Mouse (Mus musculus) stomach, embryonic 16.5 days (tissue): ENCODE measurements around the gene Urad. TPM values are rescaled to one million over a fixed set of nuclear protein-coding genes. Genes with fewer than 3 reads are reported as not detected.
A peak's percentile ranks its signal among the peaks of the same experiment; 100 is the strongest.

Experiments used
- ATAC-seq: fragments of 200-750 bp; cut with Nextera tagmentation; 2 replicates; pipeline ENCODE4 v1.8.0; 2017; ENCODE audit warnings: moderate number of reproducible peaks, moderate TSS enrichment; ENCODE audit not compliant: insufficient read depth, low FRiP score
- H3K27ac ChIP-seq: fragments of 300-500 bp; sonication (generic); 2 replicates; pipeline ENCODE4 v1.5.1; 2014; ENCODE audit warnings: low read length
- H3K27me3 ChIP-seq: fragments of 300-500 bp; sonication (generic); 2 replicates; pipeline ENCODE4 v1.6.1; 2014; ENCODE audit warnings: low read length, control low read depth, mixed read lengths; ENCODE audit not compliant: control insufficient read depth, insufficient read depth
- H3K36me3 ChIP-seq: fragments of 300-500 bp; sonication (generic); 2 replicates; pipeline ENCODE4 v1.6.1; 2014; ENCODE audit warnings: low read length; ENCODE audit not compliant: control insufficient read depth, insufficient read depth
- H3K4me1 ChIP-seq: fragments of 300-500 bp; sonication (generic); 2 replicates; pipeline ENCODE4 v1.6.1; 2014; ENCODE audit warnings: low read length, control low read depth, mixed read lengths; ENCODE audit not compliant: control insufficient read depth, insufficient read depth
- H3K4me2 ChIP-seq: fragments of 300-500 bp; sonication (generic); 2 replicates; pipeline ENCODE4 v1.6.1; 2014; ENCODE audit warnings: low read depth, low read length, mixed read lengths
- H3K4me3 ChIP-seq: fragments of 300-500 bp; sonication (generic); replicated peaks from 2 replicates; pipeline ENCODE4 v1.5.1; 2014; ENCODE audit warnings: mild to moderate bottlenecking, low read length
- H3K9ac ChIP-seq: fragments of 300-500 bp; sonication (generic); 2 replicates; pipeline ENCODE4 v1.6.1; 2014; ENCODE audit warnings: low read length
- H3K9me3 ChIP-seq: fragments of 300-500 bp; sonication (generic); replicated peaks from 2 replicates; pipeline ENCODE4 v1.6.1; 2016; ENCODE audit warnings: low read length, control low read depth; ENCODE audit not compliant: control insufficient read depth
- WGBS: fragments of 180-500 bp; shearing (Covaris S2); extraction: QIAGEN DNeasy Blood & Tissue Kit; methylation state at CpG from one replicate; pipeline ENCODE4 v1.1.7; 2014; 5-methylcytosine and 5-hydroxymethylcytosine counted together
- polyA plus RNA-seq: library from polyadenylated mRNA; unstranded; fragments of >200 nt; fragmentation: Nextera tagmentation; extraction: Ambion mirVana; gene quantifications from 2 replicates; pipeline ENCODE4 v1.2.1, GENCODE M21; 2015

The Urad gene
- polyA plus RNA-seq, 1 experiment from 2014 or later: not detected

GRCm38 (mm10) chr5:147305856-147306637, 16.2 kb downstream of the Urad start:
- Histone ChIP-seq H3K4me2 (peak overlapping the region; percentile 29; the same call in 1 of the 2 replicates), H3K9ac (peak overlapping the region; percentile 23; the same call in 1 of the 2 replicates), H3K4me3 (peak overlapping the region; percentile 33), H3K27me3 (peaks cover 99% of the 10 kb centered on the region), H3K4me1 (no peaks in the 10 kb centered on the region; the same call in none of the 2 replicates), H3K9me3 (no peaks in the 10 kb centered on the region), H3K27ac (peak overlapping the region; percentile 27; the same call in 1 of the 2 replicates), H3K36me3 (no peaks in the 10 kb centered on the region)
- no peak for ATAC-seq
- WGBS: under 1% methylated on average over 58 of the region's 58 CpGs

- peak overlapping the region; percentile 47 for H3K9ac ChIP-seq
- no peak overlapping the region for H3K4me2 ChIP-seq
- peak overlapping the region; percentile 33 for H3K4me3 ChIP-seq
These were observed 17.1 kb downstream of the Urad start for GRCm38 (mm10) chr5:147305166-147305565.

DNA sequence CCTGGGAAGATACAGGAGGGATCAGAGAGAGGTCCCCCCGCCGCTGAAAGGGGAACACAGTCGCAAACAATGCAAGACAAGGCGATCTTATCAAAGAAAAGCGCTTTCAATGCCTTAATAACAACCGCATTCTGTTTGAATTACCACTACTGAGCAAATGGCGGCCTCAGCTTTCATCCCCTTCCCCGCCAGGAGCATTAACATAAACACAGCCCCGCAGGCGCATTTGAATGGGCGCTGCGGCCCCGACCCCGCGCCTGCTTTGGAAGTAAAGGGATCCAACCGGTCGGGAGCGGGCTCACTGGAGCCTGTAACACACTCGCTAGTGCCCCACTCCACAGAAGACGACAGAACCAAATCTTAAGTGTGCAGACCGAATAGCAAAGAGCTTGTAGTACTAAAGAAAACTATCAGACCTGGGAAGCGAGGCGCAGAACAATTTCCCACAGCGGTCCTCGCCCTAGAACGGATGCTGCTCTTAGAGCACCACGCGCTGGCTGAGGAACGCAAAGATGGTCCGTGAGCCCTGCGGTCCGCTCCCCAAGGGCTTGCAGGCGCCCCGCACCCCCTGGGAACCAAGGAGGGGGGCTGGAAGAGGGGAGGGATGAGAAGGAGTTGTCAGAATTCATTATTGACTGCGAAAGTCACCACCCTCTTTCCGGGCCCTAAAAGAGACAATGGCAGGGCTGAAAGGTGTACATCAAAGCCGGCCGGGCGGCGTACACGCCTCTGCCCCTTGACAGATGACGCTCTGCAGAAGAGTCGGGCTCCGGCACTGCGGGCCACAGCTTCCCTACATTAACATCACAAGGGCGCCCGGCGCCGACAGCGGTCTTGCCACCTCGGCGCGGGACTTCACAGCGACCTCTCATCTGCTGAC, 17.7 kb downstream of the Urad start:
- Histone ChIP-seq H3K9ac (0 out of 2 replicates have a peak overlapping the region, but pooled peaks have one; percentile 47), H3K27ac (no peak overlapping the region), H3K36me3 (no peaks in the 10 kb centered on the region), H3K4me3 (peak overlapping the region; percentile 33), H3K4me1 (peaks cover under 1% of the 10 kb centered on the region), H3K4me2 (no peak overlapping the region), H3K27me3 (peaks cover 97% of the 10 kb centered on the region), H3K9me3 (no peaks in the 10 kb centered on the region)
- ATAC-seq: no peak
- WGBS: under 1% methylated on average over 54 of the region's 54 CpGs

More at GRCm38 (mm10) chr5:147305166-147305565, 17.1 kb downstream of the Urad start:
- ATAC-seq: no peak
- Histone ChIP-seq H3K4me1 (no peaks in the 10 kb centered on the region; the same call in none of the 2 replicates), H3K27ac (no peak overlapping the region), H3K9me3 (no peaks in the 10 kb centered on the region), H3K27me3 (peaks cover 98% of the 10 kb centered on the region), H3K36me3 (no peaks in the 10 kb centered on the region)
- WGBS: under 1% methylated on average over 16 of the region's 16 CpGs

DNA sequence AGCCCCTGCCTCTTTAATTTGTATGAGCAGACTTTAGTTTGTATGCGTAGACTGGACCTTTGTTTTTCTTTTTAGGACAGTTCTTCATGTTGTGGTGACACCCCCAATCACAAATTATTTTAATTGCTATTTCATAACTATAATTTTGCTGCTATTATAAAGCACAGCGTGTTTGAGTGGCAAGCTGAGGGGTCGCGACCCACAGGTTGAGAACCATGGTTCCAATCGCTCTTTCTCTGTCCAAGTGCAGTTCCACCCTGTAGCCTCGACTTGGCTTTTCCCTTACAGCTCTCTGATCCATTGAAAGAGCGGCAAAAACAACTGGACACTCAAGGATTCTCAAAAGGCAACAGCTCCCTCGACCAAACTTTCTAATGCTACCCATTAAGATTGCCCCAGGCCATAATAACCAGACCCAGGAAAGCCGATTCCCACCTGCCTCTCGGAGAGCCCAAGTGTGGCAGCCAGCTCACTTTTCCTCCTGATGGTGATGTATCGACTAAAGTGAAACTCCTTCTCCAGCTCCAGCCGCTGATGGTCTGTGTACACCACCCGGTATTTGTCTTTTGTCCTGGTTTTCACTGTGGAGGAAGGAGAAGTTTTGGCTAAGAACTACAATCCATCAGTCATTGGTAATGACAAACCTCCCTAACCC, 19.4 kb downstream of the Urad start:
- Histone ChIP-seq H3K27ac (no peak overlapping the region), H3K4me2 (no peak overlapping the region), H3K9ac (no peak overlapping the region), H3K27me3 (peaks cover 96% of the 10 kb centered on the region), H3K9me3 (no peaks in the 10 kb centered on the region), H3K4me1 (peaks cover 7% of the 10 kb centered on the region), H3K36me3 (no peaks in the 10 kb centered on the region), H3K4me3 (0 out of 2 replicates have a peak overlapping the region, but pooled peaks have one; percentile 1)
- ATAC-seq: no peak
- 9% methylated on average over 13 of the region's 13 CpGs for WGBS

DNA sequence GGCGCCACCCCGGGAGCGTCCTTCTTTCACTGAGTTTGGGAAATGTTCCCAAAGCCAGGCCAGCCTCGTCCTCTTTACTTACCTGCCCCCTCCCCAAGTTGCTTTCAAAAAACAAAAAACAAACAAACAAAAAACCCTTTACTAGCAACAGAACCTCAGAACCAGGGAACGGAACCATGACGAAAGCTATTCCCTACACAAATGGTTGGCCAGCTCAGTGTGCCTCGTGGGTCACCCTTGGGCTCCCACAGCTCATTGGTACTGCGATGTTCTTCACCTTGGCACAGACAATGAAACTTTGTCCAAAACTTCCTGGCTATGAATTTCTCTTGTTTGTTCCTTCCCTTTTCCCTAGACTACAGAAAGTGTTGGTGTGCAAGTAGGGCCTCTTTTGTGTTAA, 20.1 kb downstream of the Urad start:
- 18% methylated on average over 8 of the region's 8 CpGs for WGBS
- no peak overlapping the region for H3K4me3 ChIP-seq
- H3K4me1 ChIP-seq: peaks cover 7% of the 10 kb centered on the region
- peaks cover 91% of the 10 kb centered on the region for H3K27me3 ChIP-seq
- H3K9me3 ChIP-seq: no peaks in the 10 kb centered on the region
- H3K4me2 ChIP-seq: no peak overlapping the region
- ATAC-seq: no peak
- H3K9ac ChIP-seq: no peak overlapping the region
- no peaks in the 10 kb centered on the region for H3K36me3 ChIP-seq
- no peak overlapping the region for H3K27ac ChIP-seq

GRCm38 (mm10) chr5:147301781-147302070, 20.5 kb downstream of the Urad start:
- WGBS: 6% methylated on average over 10 of the region's 10 CpGs
- no peak for ATAC-seq
- Histone ChIP-seq H3K27ac (no peak overlapping the region), H3K4me2 (no peak overlapping the region), H3K27me3 (peaks cover 87% of the 10 kb centered on the region), H3K36me3 (no peaks in the 10 kb centered on the region), H3K4me1 (peaks cover 7% of the 10 kb centered on the region), H3K9me3 (no peaks in the 10 kb centered on the region), H3K9ac (no peak overlapping the region), H3K4me3 (0 out of 2 replicates have a peak overlapping the region, but pooled peaks have one; percentile 1)

DNA sequence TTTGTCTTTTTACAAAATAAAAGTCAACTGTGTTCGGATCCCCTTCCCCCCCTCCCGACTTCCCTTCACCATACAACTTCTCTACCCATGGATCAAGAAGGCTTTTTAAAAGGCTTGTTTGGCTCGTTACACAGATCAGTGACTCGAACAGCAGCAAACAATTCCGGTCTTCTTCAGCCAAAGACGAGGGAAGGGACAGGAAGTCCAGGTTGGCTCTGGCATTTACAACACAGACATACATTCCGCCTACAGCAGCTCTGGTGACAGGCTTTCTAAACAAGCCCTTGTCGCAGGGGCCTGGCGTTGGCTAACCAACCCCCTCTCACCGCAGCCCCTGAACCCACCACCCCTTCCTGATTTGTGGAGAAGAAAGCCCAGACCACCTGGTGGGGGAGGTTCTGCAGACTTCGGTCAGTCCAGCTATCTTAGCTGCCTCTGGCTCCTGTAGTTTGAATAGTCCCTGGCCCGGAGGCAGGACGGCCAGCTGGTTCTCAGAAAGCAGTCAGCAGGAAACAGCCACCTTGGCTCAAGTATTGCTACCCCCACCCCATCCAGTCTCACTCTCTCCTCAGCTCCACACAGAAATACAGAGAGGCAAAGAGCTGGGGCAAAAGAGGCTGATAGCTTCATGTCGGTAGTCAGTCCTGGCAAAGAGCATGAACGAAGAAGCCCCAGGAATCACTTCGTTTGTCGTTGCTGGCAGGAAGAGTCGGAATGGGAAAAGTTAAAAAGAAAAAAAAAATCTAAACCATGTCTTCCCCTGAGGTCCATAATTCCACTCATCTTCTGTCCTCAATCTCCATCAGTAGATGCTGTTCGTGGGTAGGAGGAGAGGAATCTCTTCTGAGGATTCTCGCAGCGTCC, 21.1 kb downstream of the Urad start:
- Histone ChIP-seq H3K4me3 (peak overlapping the region; percentile 5; the same call in 1 of the 2 replicates), H3K9me3 (no peaks in the 10 kb centered on the region), H3K27me3 (peaks cover 81% of the 10 kb centered on the region), H3K27ac (no peak overlapping the region), H3K4me2 (no peak overlapping the region), H3K36me3 (no peaks in the 10 kb centered on the region), H3K9ac (0 out of 2 replicates have a peak overlapping the region, but pooled peaks have one; percentile 19), H3K4me1 (peaks cover 7% of the 10 kb centered on the region)
- ATAC-seq: no peak
- 4% methylated on average over 21 of the region's 21 CpGs for whole genome bisulfite sequencing

- 5% methylated on average over 4 of the region's 4 CpGs for WGBS
- ATAC-seq: peak; percentile 48
- Histone ChIP-seq H3K4me1 (peaks cover 7% of the 10 kb centered on the region; the same call in 1 of the 2 replicates), H3K4me2 (peak overlapping the region; percentile 54), H3K9ac (no peak overlapping the region), H3K36me3 (no peaks in the 10 kb centered on the region), H3K27me3 (peaks cover 78% of the 10 kb centered on the region), H3K4me3 (0 out of 2 replicates have a peak overlapping the region, but pooled peaks have one; percentile 1), H3K27ac (no peak overlapping the region), H3K9me3 (no peaks in the 10 kb centered on the region)
These were observed 22.3 kb downstream of the Urad start for GRCm38 (mm10) chr5:147300001-147300363.
